Mouse (Mus musculus) 3T3-L1 (cell line): ENCODE data around the gene Abtb1.

Source experiments
- DNase-seq: peaks from one replicate; pipeline ENCODE4 v3.0.0-alpha.2; 2015; ENCODE audit warnings: low read depth, low spot score

Abtb1 gene

DNA sequence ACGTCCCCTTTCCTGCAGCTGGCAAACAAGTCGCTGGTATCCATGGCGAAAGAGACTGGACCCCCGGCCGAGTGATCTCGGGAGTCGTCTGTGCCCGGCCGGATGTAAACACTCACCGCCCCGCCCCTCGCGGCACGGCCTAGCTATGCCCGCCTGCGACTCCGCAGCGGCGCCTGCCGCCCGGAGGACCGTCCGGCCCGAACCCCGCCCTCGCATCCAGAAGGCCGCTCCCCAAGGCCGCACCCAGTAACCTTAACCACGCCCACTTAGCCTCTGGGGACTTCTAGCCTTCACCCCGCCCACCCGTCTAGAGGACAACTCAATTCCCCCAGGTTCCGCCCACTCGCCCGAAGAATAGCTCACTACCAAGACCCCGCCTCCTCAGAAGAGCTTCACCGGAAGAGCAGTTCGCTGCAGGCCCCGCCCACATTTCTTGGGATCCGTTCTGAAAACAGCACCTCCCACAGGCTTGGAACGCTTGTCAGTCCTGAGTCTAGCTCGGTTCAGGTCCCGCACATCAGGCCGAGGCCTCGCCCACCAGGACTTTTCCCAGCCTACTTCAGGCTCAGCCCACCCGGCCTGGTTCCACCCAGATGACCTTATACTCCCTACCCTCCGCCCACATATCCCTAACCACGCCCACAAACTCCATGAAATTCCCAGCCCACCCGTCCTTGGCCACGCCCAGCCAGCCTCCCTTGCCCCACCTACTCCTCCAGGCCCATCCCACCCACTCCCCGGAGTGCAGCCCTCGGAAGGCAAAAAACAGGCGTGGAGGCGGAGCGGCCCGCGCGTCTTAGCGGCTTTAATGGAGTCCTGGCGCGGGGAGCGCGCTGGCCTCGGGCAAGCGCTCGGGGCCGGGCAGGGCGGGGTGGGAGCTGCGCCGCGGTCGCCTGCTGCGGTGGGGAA, at the start of gene Abtb1:
Gene Abtb1, minus strand, starts transcription at position 204 of the 909 bp plus-strand sequence.
- peak; percentile 100 for DNase-seq

DNA sequence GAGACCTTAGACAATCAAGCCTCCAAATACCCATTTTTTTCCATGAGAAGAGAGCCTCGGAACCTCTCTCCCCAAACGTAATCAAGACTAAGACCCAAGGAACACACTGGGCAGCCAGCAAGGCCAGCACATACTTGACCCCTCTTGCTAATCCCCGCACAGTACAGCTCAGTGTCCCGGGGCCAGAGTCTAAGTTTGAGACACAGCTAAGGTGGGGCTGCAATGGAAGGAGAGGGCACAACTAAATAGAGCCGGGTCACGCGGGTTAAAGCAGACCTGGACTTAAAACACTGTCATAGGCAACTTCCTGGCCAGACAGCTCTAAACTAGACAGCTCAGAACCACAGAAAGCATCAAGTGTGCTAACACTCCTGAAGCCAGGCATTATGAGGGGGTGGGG, 49.0 kb upstream of the Abtb1 start:
- DNase-seq, result no peak

GRCm38 (mm10) chr6:88889410-88890042, 47.7 kb upstream of the Abtb1 start:
- DNase-seq, result no peak

DNA sequence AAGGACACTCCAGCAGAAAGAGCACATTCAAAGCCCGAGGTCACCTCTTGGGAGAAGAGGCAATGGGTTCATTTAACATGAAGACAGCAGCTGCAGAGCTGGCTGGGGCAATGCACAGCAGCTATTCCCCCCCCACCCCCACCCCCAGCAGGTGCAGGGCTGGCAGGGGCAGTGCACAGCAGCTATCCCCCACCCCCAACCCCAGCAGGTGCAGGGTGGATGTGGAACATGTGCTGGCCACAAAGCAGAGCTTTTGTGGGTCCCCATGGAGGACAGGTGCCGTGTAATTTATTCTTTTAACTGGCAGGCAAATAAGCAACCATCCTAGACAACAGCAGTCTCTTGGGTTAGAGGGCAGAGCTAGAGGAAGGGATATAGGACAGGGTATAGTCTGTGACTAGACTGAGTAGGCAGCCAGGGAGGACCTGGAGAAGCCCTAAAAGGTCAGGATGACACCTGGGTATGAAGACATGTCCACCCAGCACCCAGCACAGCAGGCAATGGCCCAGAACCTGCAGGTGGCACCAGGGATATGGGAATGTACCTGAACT, 44.7 kb upstream of the Abtb1 start:
- no peak for DNase-seq

GRCm38 (mm10) chr6:88885644-88886416, 44.0 kb upstream of the Abtb1 start:
- no peak for DNase-seq

GRCm38 (mm10) chr6:88884690-88885089, 42.9 kb upstream of the Abtb1 start:
- DNase-seq, result no peak

DNA sequence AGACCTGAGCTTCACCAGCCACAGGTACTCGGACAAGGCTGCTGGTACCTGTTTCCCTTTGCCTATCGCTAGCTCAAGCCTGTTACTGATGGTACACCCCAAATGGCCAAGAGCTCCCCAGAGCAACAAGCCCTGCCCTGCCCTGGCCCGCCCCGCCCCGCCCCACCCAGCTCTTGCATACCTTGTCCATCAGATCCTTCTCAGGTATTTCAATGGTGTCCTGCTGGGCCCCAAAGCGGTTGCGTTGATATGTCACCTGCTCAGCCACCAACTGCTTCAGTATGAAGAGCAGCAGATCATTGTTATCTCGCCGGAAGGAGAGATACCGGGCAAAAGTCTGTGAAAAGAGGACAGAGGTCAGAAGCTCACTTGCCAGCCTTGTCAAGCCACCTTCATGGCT, 42.4 kb upstream of the Abtb1 start:
- DNase-seq, result no peak

DNA sequence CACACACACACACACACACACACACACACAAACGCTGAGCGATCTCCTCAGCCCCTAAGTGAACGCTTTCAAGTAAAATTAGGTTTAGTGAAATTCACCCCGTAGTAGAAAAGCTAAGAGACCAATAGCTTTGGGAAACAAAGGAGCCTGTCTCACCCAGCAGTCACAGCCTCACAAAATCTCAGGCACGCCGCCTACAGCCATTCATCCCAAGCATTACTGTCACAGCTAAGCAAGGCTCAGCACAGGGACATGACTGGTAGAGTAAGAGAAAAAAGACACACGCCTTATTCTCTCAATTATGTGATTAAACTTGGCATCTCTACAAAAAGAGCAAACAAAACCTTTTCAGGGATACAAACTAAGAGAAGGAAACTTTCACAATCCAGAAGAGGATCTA, 39.5 kb upstream of the Abtb1 start:
- DNase-seq, result no peak

DNA sequence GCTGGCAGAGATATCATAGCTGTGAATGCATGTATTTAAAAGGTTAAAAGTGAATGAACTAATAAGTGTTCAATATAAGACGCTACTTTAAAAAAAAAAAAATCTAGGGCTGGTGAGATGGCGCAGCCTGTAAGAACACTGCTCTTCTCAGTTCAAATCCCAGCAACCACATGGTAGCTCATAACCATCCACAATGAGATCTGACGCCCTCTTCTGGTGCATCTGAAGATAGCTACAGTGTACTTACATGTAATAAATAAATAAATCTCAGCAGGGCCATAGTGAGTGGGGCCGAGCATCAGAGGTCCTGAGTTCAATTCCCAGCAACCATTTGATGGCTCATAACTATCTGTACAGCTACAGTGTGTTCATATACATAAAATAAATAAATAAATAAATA, 37.7 kb upstream of the Abtb1 start:
- DNase-seq, result peak; percentile 30

- DNase-seq, result no peak
Measured at GRCm38 (mm10) chr6:88874868-88875508, 33.2 kb upstream of the Abtb1 start, which contains the start of gene Podxl2. Gene Podxl2 (minus strand): TSS chr6:88875044.

- DNase-seq, result no peak
Measured at GRCm38 (mm10) chr6:88873965-88874867, 32.4 kb upstream of the Abtb1 start.

- DNase-seq, result no peak
Measured at GRCm38 (mm10) chr6:88872811-88873210, 31.0 kb upstream of the Abtb1 start.

DNA sequence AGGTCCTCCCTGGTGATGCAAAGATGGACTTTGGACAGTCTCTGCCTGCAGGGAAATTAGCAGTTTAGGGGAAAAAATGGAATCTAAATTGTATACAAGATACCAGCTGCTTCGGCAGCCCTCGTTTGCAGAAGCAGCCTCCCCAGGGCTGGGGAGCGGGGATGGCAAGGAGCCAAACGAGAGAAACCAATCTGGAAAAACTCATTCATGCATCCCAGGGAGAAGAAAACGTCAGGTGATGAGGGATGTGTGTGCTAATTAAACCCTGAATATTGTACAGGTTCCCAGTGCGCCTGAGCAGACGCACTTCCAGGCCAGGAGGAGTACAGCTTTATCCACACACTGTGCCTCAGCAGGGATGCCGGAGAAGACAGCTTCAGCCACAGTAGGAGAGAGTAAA, 29.8 kb upstream of the Abtb1 start:
- no peak for DNase-seq

DNA sequence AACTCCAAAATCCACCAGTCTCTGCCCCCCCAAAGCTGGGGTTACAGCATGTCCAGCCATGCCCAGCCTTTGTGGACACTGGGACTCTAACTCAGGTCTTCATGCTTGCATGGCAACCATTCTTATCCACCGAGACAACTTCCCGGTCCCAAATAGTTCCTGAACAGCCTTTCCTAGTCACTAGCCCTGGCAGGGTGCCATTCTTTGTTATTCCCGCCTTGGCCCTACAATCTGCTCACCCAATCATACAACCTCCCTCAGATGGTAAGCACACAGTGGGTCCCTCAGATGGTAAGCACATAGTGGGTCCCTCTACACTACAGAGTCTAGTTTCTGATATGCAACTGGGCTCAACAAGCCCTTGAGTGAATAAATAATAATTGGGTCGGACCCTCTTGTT, 28.8 kb upstream of the Abtb1 start:
- peak; percentile 30 for DNase-seq

- peak; percentile 96 for DNase-seq
Measured at GRCm38 (mm10) chr6:88869459-88869858, 27.7 kb upstream of the Abtb1 start.

DNA sequence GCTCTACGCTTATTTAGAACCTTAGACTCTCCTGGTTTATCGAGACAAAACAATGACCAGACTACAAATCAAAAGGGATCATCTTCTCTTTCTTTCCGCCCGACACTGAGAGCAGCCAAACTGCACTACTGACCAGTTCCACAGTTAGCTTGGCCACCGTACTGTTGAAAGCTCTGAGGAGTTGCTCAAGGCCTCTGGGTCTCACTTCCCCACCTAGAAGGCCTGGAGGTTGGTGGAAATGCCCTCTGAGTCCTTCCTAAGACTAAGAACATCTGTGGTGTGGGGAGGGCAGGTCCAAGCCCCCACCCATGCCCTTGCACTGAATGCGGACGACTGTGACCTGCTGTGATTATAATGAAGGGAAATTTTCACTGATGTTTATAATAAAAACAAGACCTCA, 23.9 kb upstream of the Abtb1 start:
- DNase-seq, result no peak

DNA sequence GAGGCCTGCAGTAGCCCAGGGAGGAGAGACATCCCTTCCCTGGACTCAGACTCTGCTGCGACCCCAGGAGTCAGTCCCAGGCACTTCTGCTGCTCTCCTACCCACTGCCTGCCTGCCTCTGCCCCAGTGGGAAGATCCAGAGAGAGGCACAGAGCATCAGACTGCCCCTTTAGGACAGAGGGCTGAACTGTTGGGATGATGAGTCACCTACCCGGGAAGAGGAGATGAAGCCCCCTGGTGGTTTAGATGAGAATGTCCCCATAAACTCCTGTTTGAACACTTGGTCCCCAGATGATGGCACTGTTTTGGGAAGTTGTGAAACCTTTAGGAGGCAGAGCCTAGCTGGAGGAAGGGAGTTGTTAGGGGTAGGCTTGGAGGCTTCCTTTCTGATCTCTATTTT, 19.1 kb upstream of the Abtb1 start:
- peak; percentile 93 for DNase-seq

- no peak for DNase-seq
Measured at GRCm38 (mm10) chr6:88858341-88858740, 16.6 kb upstream of the Abtb1 start.

GRCm38 (mm10) chr6:88857830-88858229, 16.0 kb upstream of the Abtb1 start:
- no peak for DNase-seq

- DNase-seq, result no peak
Measured at GRCm38 (mm10) chr6:88857249-88857648, 15.5 kb upstream of the Abtb1 start.
